Mouse (Mus musculus): ENCODE results near the gene Cln6. TPM values are rescaled to one million over a fixed set of nuclear protein-coding genes. Genes with fewer than 3 reads are reported as not detected.
"Not testable (repeated sequence)": the region's sequence is repeated elsewhere in the genome, so short reads cannot be mapped to it uniquely, and the experiment has no call there.

Cln6 gene
- total RNA-seq, 2 experiments from 2014 or later, result 10.7 to 11.9 TPM

GRCm38 (mm10) chr9:62829877-62830276 is 8.7 kb upstream of the Cln6 start:
- DNase-seq, result no peak

GRCm38 (mm10) chr9:62834906-62835305 is 3.7 kb upstream of the Cln6 start:
- DNase-seq, result no peak

- DNase-seq, result no peak
Observed at GRCm38 (mm10) chr9:62835705-62836446, 2.7 kb upstream of the Cln6 start.

- DNase-seq, result no peak
Observed at GRCm38 (mm10) chr9:62837611-62838010, 974 bp upstream of the Cln6 start.

DNA sequence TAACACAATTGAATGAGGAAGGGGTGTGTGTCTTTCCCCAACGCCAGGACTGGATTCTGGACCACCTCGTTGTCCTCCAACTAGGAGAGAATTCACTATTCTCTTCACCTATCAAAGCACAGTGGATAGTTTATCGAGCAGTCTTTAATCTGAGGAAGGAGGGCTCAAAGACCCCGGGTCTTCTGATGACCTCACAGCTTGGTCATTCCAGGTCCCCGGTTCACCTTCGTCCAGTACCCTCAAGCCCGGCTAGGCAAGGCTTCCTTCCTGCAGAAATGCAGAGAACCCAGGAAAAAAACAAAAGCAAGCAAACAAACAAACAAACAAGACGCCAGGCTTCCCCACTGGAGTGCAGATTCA is 459 bp upstream of the Cln6 start:
- no peak for DNase-seq

DNA sequence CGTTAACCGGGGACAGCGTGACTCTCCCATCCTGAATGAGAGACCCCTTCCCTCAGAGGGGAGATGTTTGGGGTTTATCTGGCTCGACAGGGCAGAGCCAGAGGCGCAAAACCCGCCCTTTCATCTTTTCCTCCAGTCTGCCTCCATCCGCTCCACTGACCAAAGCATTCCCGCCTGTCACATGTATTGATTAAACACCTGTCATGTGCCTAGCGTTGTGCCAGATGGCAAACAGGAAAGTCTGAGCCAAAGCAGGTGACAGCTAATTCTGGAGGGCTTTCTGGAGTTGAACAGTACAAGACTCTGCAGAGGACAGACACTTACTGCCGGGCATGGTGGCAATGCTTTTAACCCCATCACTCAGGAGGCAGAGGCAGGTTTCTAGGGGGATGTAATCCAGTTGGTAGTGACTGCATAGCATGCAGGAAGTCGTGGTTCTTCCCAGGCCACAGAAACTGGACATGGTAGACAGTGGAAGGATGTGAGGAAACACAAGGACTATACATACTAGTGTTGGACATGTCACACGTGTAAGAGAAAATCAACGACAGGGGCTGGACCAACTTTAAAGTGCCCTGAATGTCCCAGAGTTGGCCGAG is 686 bp downstream of the Cln6 start:
- DNase-seq, result no peak

- DNase-seq, result no peak
Observed at GRCm38 (mm10) chr9:62843356-62844024, 4.9 kb downstream of the Cln6 start.

GRCm38 (mm10) chr9:62844461-62844860 is 5.9 kb downstream of the Cln6 start:
- DNase-seq, result no peak

DNA sequence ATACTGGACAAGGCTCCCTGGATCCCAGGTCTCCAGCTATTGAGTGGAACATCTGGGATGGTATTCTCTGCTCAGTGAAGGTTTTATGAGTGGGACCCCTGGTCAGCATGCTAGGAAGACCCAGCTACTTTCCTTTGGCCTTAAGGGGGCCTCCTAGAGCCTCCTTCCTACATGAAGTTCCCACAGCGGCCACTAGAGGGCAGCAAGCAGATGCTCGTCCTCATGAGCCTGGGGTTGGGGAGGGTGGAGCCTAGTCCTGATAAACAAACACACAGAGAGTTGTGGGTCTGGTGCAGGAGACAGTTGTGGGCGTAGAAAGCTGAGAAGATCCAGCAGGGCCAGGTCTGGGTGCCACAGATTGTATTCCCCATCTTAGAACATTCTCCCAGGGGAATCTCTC is 9.1 kb downstream of the Cln6 start:
- DNase-seq, result peak; percentile 73

DNA sequence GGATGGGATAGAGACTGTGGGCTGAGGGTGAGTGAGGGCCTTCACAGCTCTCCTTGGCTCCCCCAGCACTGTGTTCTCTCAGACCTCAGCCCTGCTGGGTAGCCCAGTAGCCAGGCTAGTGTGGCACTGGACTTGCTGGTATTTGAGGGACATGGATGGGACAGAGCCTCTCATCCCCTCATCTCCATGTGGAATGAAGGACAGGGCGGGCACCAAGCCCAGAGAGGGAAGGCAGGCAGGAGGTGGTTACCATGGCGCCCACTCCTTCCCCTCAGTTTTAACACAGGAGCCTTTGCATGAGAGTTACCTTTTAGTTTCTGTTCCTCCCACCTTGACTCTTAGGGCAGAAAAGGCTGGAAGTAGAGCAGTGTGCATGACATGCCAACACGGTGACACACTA is 10.1 kb downstream of the Cln6 start:
- DNase-seq, result no peak

DNA sequence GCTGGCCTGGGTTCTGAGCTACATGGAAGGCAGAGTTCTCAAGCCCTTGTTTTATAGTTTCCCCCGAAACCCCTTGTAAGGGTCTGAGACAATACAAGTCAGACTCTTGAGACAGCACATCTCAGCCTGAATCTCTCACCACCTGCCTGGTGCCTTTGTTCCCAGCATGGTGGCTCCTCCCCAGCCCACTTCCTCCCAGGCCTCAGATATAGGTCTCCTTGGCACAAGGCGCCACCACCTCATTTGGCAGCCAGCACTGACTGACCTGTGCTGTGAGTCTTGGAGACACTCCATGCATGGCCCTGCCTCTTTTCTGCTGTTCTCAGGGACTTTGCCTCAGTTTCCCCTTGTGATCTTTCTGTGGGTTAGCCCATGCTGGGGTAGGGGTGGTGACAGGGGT is 13.0 kb downstream of the Cln6 start:
- DNase-seq, result no peak

DNA sequence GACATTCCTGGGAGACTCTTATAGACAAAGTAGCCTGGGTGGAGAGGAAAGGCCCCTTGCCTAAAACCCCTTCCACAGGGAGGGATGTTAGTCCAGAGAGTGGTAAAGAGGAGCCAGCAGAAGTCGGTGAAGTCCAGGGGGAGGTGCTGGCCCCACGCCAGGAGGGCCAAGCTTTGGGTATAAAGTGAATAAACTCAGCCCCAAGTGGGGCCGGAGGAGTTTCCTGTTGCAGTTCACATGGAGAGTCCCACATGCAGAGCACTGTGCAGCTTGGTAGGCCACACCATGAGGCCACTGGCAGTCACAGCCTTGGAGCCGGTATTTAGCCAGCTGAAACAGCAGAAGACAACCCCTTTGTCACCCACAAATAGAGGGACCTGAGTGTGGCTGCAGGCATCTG is 15.9 kb downstream of the Cln6 start:
- no peak for DNase-seq

DNA sequence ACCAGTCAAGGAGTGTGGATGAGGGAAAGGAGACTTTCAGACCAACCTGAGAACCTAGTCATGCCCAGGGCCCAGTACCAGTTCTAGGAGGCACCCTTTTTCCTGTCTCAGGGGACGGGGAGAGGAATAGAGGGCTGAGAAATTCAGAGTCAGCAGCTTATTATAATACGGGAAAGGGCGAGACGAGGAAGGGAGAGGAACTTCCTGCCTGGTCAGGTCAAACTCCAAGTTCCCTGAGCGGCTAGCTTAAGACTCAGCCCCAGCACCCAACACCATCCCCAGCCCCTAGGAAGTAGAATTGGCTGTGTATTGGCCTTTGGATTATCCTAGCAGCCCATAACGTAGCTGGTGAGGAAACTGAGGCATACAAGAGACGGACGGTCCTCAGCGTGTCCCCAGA is 18.6 kb downstream of the Cln6 start:
- no peak for DNase-seq

DNA sequence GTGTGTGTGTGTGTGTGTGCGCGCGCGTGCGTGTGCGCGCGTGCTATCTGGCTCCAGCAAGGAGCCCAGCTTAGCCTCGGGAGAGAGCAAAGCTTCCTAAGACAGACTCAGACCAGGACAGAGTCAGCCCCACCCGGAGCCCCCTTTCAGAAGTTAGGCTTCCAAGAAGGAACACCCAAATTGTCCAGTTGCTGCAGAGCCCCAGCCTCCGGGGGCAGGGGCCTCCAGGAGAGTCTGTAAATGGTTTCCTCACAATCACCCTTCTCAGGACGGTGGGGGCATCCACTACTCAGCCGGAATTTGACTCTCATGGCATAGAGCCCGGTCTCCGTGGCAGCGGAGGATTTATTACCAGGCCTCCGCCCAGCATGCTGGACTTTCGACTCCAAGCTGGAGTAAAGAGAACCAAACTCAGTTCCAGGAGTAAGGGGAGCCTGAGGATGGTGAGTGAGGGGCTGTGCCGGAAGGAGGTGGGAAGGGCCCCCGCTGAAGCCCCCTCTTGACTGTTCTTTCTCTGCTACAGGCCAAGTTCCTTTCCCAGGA is 19.2 kb downstream of the Cln6 start, which contains the start of gene Calml4:
Gene Calml4, plus strand, starts transcription at position 362 of the 543 bp plus-strand sequence.
- DNase-seq, result peak; percentile 78

- DNase-seq, result no peak
Observed at GRCm38 (mm10) chr9:62858266-62859019, 19.9 kb downstream of the Cln6 start.

GRCm38 (mm10) chr9:62860102-62860501 is 21.5 kb downstream of the Cln6 start:
- not testable (repeated sequence) for DNase-seq

- DNase-seq, result no peak
Observed at GRCm38 (mm10) chr9:62860866-62861265, 22.3 kb downstream of the Cln6 start.

- DNase-seq, result not testable (repeated sequence)
Observed at GRCm38 (mm10) chr9:62869236-62869635, 30.7 kb downstream of the Cln6 start.

DNA sequence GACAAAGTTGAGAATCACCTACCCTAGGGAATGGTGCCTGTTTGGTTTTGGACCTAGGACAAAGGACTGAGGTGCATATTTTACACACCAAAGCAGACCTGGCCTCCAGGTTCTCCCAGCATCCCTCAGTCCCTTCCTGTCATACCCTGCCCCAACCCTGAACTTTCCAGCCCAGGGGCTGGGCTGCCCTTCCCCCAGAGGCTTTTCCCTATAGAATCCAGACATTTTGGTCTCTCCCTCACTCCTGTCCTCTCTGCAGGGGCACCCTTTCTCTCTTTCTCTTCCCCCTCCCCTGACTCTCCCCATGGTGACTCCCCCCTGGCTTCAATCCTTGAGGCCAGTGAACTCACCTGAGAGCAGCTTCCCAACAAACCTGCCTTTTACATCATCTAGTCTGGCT is 32.1 kb downstream of the Cln6 start:
- DNase-seq, result no peak

DNA sequence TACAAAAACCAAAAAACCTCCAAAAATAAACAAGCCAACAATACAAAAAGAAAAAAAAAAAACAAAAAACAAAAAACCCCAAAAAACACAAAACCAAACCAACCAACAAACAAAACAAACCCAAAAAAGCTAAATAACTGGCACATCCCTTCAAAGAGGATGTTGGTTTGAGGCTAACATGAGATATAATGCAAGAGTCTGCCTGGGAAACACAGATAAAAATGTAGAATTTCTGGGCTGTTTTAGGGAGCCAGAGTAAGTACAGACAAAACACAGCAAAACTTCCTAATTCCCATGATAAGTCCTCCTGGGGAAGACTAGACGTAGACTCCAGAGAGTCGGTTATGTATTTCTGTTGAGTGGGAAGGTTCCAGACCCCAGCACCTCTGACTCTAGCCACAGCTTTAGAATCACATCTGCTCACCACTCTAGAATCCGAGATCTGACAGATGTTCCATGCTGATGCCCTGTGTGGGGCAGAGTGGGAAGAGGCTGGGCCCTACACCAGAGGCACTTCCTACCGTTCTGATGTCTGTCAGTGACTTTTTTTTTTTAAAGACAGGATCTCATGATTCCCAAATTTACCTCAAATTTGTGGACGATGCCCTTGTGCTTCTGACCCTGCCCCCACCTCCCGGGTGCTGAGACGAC is 38.5 kb downstream of the Cln6 start:
- no peak for DNase-seq

DNA sequence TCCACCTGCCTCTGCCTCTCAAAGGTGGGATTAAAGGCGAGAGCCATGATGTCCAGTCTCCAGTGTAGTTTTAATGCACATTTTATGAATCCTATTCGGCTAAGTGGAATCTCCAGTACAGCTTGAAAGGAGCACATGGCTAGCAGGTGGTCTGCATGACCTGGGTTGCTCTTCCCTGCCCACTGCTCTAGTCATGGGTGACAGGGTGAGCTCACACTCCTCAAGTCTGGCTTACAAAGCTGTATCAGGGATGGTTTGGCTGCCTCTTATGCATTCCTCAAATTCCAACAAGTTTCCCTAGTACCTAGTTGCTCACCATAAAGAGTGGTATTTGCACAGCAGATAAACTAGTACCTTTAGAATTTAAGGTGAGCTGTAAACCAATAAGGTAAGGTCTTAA is 39.2 kb downstream of the Cln6 start:
- DNase-seq, result no peak

DNA sequence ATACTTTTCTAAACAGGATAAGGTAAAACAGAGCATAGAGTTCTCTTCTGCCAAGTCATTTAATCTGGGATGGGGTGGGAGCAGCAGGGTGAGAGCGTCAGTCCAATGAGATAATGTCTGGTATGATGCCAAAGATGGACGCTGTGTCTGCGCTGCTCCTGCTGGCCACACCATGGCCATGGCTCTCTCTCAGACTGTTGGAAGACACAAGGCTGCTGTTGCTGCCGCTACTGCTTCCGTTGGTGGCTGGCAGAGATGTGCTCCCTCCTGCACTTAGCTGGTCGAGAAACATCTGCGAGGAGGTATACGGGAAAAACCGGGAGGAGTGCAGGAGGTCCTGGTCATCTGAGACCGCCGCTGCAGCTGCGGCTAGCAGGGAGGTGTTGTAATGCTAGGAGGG is 43.3 kb downstream of the Cln6 start:
- DNase-seq, result peak; percentile 58
